Mouse (Mus musculus) G1E (cell line): ENCODE results near the gene Dmp1.

Experiments
- CTCF ChIP-seq: IDR thresholded peaks from 2 replicates; pipeline ENCODE4 v1.5.1; 2012; ENCODE audit warnings: low read depth, low read length, inconsistent platforms, mixed read lengths
- GATA1 ChIP-seq: IDR thresholded peaks from 2 replicates; pipeline ENCODE4 v1.6.1; 2012; ENCODE audit warnings: borderline replicate concordance, low read length, inconsistent platforms, mixed read lengths

GRCm38 (mm10) chr5:104158332-104159052 lies 43.9 kb upstream of the Dmp1 start:
- TF ChIP-seq GATA1 (no peak), CTCF (no peak)
